Mouse (Mus musculus): ENCODE results near the gene Ppl. TPM values are rescaled to one million over a fixed set of nuclear protein-coding genes. Genes with fewer than 3 reads are reported as not detected.

The Ppl gene
- polyA plus RNA-seq, 1 experiment from 2014 or later: 0.08 TPM

GRCm38 (mm10) chr16:5153299-5154026, 21.2 kb upstream of the Ppl start:
- H3K4me1 ChIP-seq (ENCODE audit: control insufficient read depth, insufficient read depth, low read length): peaks cover 5% of the 10 kb centered on the region; the same call in 1 of the 2 replicates
- H3K9me3 ChIP-seq (replicated peaks; ENCODE audit: control insufficient read depth, low read length): no peaks in the 10 kb centered on the region
- H3K27ac ChIP-seq (ENCODE audit: low read depth, low read length): no peak overlapping the region
- H3K36me3 ChIP-seq (ENCODE audit: control insufficient read depth, insufficient read depth, low read length): no peaks in the 10 kb centered on the region
- no peak overlapping the region for H3K4me2 ChIP-seq (ENCODE audit: low read length)
- no peak overlapping the region for H3K9ac ChIP-seq (ENCODE audit: low read length)
- DNase-seq (ENCODE audit: low spot score) (peak; percentile 46), ATAC-seq (no peak)
- H3K4me3 ChIP-seq (ENCODE audit: low read depth, low read length): no peak overlapping the region
- no peaks in the 10 kb centered on the region for H3K27me3 ChIP-seq (replicated peaks; ENCODE audit: control insufficient read depth, insufficient read depth, low read length)
- 8% methylated on average over 6 of the region's 6 CpGs for WGBS

- Histone ChIP-seq H3K27me3 (replicated peaks; ENCODE audit: control insufficient read depth, insufficient read depth, low read length) (no peaks in the 10 kb centered on the region), H3K36me3 (ENCODE audit: control insufficient read depth, insufficient read depth, low read length) (no peaks in the 10 kb centered on the region), H3K4me1 (ENCODE audit: control insufficient read depth, insufficient read depth, low read length) (peaks cover 5% of the 10 kb centered on the region; the same call in 1 of the 2 replicates), H3K9ac (ENCODE audit: low read length) (no peak overlapping the region), H3K4me3 (ENCODE audit: low read depth, low read length) (no peak overlapping the region), H3K9me3 (replicated peaks; ENCODE audit: control insufficient read depth, low read length) (no peaks in the 10 kb centered on the region), H3K4me2 (ENCODE audit: low read length) (no peak overlapping the region), H3K27ac (ENCODE audit: low read depth, low read length) (no peak overlapping the region)
- no peak for DNase-seq (ENCODE audit: low spot score)
- no peak for ATAC-seq
- 71% methylated on average over 10 of the region's 10 CpGs for WGBS
Measured at GRCm38 (mm10) chr16:5150544-5150943, 18.3 kb upstream of the Ppl start.

DNA sequence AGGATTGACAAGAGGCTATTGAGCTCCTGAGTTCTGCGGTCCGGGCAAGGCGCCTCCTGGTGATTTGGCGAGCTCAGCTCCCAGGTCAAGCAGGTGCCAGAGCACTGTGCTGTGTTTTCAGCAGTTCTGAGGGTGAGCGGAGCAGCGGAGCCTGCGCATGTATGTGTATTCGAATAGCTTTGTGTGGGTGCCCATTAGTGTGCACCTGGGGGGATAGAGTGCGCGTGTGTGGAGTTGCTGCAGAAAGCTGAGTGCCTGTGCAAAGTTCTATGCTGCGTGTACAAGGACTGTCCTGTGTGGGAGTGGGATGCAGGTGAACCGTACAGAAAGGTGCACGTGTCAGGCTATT, 14.8 kb upstream of the Ppl start, which contains the start of gene Sec14l5:
Sec14l5 (plus strand) TSS at position 73 of the 349 bp plus-strand sequence.
- ATAC-seq: peak; percentile 55
- Histone ChIP-seq H3K9me3 (replicated peaks; ENCODE audit: control insufficient read depth, low read length) (no peaks in the 10 kb centered on the region), H3K36me3 (ENCODE audit: control insufficient read depth, insufficient read depth, low read length) (no peaks in the 10 kb centered on the region), H3K4me3 (ENCODE audit: low read depth, low read length) (peak within 1 kb of the TSS; percentile 23), H3K4me1 (ENCODE audit: control insufficient read depth, insufficient read depth, low read length) (no peaks in the 10 kb centered on the region), H3K27me3 (replicated peaks; ENCODE audit: control insufficient read depth, insufficient read depth, low read length) (no peaks in the 10 kb centered on the region), H3K4me2 (ENCODE audit: low read length) (peak within 1 kb of the TSS; percentile 50), H3K27ac (ENCODE audit: low read depth, low read length) (no peak within 1 kb of the TSS), H3K9ac (ENCODE audit: low read length) (peak within 1 kb of the TSS; percentile 46; the same call in 1 of the 2 replicates)
- no peak for DNase-seq (ENCODE audit: low spot score)
- 10% methylated on average over 13 of the region's 13 CpGs for WGBS

DNA sequence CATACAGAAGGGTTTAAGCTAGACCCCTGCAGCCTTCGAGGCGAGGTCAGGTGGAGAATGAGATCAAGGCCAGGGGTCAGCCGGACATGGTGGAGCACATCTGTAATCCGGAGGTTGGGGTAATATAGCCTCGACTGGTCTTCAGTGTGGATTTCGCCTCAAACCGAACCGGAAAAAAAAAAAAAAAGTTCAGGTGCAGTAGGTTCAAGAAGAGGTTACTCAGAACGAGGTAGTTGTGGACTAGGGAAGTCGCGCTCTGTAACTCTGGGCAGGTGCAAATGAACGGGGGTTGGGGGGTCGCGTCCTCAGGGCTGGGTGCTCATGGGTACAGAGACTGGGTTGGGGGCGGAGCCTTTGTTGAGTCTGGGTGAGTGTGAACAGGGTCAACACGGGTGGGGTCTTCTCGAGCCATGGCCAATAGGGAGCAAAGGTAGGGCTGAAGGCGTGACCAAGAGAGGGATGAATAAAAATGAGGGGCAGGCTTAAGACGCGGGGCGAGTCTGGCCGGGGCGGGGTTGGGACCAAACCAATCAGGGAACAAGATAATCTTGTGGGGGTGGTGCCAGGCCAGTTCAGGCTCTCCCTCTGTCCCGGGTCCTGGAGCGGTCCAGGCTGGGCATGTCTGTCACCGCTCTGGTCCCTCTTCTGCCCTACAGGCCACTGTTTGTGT, 14.3 kb upstream of the Ppl start:
- DNase-seq (ENCODE audit: low spot score) (peak; percentile 69), ATAC-seq (peak; percentile 78)
- Histone ChIP-seq H3K27me3 (replicated peaks; ENCODE audit: control insufficient read depth, insufficient read depth, low read length) (no peaks in the 10 kb centered on the region), H3K27ac (ENCODE audit: low read depth, low read length) (no peak overlapping the region), H3K9me3 (replicated peaks; ENCODE audit: control insufficient read depth, low read length) (no peaks in the 10 kb centered on the region), H3K4me1 (ENCODE audit: control insufficient read depth, insufficient read depth, low read length) (no peaks in the 10 kb centered on the region), H3K9ac (ENCODE audit: low read length) (peak overlapping the region; percentile 46; the same call in 1 of the 2 replicates), H3K4me3 (ENCODE audit: low read depth, low read length) (peak overlapping the region; percentile 23), H3K36me3 (ENCODE audit: control insufficient read depth, insufficient read depth, low read length) (no peaks in the 10 kb centered on the region), H3K4me2 (ENCODE audit: low read length) (peak overlapping the region; percentile 50)
- 2% methylated on average over 26 of the region's 26 CpGs for WGBS

GRCm38 (mm10) chr16:5145570-5145969, 13.3 kb upstream of the Ppl start:
- Histone ChIP-seq H3K4me1 (ENCODE audit: control insufficient read depth, insufficient read depth, low read length) (no peaks in the 10 kb centered on the region), H3K27me3 (replicated peaks; ENCODE audit: control insufficient read depth, insufficient read depth, low read length) (no peaks in the 10 kb centered on the region), H3K9me3 (replicated peaks; ENCODE audit: control insufficient read depth, low read length) (no peaks in the 10 kb centered on the region), H3K4me3 (ENCODE audit: low read depth, low read length) (no peak overlapping the region), H3K9ac (ENCODE audit: low read length) (no peak overlapping the region), H3K27ac (ENCODE audit: low read depth, low read length) (no peak overlapping the region), H3K4me2 (ENCODE audit: low read length) (peak overlapping the region; percentile 26; the same call in 1 of the 2 replicates), H3K36me3 (ENCODE audit: control insufficient read depth, insufficient read depth, low read length) (no peaks in the 10 kb centered on the region)
- ATAC-seq (peak; percentile 73), DNase-seq (ENCODE audit: low spot score) (peak; percentile 96)
- WGBS: 1% methylated on average over 7 of the region's 7 CpGs

GRCm38 (mm10) chr16:5139741-5140140, 7.5 kb upstream of the Ppl start:
- DNase-seq (ENCODE audit: low spot score) (no peak), ATAC-seq (no peak)
- no peaks in the 10 kb centered on the region for H3K27me3 ChIP-seq (replicated peaks; ENCODE audit: control insufficient read depth, insufficient read depth, low read length)
- no peak overlapping the region for H3K4me2 ChIP-seq (ENCODE audit: low read length)
- 54% methylated on average over 4 of the region's 4 CpGs for WGBS
- no peak overlapping the region for H3K4me3 ChIP-seq (ENCODE audit: low read depth, low read length)
- no peak overlapping the region for H3K27ac ChIP-seq (ENCODE audit: low read depth, low read length)
- H3K4me1 ChIP-seq (ENCODE audit: control insufficient read depth, insufficient read depth, low read length): no peaks in the 10 kb centered on the region
- no peaks in the 10 kb centered on the region for H3K9me3 ChIP-seq (replicated peaks; ENCODE audit: control insufficient read depth, low read length)
- no peak overlapping the region for H3K9ac ChIP-seq (ENCODE audit: low read length)
- H3K36me3 ChIP-seq (ENCODE audit: control insufficient read depth, insufficient read depth, low read length): no peaks in the 10 kb centered on the region

- Histone ChIP-seq H3K9me3 (replicated peaks; ENCODE audit: control insufficient read depth, low read length) (no peaks in the 10 kb centered on the region), H3K4me3 (ENCODE audit: low read depth, low read length) (no peak overlapping the region), H3K27me3 (replicated peaks; ENCODE audit: control insufficient read depth, insufficient read depth, low read length) (peaks cover 15% of the 10 kb centered on the region), H3K27ac (ENCODE audit: low read depth, low read length) (no peak overlapping the region), H3K36me3 (ENCODE audit: control insufficient read depth, insufficient read depth, low read length) (no peaks in the 10 kb centered on the region), H3K9ac (ENCODE audit: low read length) (no peak overlapping the region), H3K4me2 (ENCODE audit: low read length) (no peak overlapping the region), H3K4me1 (ENCODE audit: control insufficient read depth, insufficient read depth, low read length) (no peaks in the 10 kb centered on the region)
- DNase-seq (ENCODE audit: low spot score) (no peak), ATAC-seq (no peak)
- 87% methylated on average over 12 of the region's 12 CpGs for WGBS
Measured at GRCm38 (mm10) chr16:5137006-5137540, 4.9 kb upstream of the Ppl start.

DNA sequence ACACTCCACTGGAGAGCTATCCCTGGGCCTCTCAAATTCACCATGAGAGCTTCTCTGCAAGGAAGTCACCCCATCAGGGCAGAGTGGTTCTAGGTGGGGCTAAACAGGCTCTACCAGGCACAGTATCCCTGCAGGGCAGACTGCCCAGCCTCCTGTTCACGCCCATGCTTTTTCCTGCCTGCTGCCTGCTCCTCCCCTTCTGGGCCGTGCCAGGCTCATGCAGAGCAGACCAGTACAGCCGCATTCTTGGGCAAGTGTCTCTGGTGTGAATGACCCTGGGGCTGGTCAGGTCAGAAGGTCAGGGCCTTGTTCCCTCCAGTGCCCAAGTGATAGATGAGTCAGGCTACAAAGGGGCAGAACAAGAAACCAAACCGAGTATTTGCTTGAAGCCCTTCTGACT, 4.3 kb upstream of the Ppl start:
- WGBS: 35% methylated on average over 4 of the region's 4 CpGs
- Histone ChIP-seq H3K4me2 (ENCODE audit: low read length) (no peak overlapping the region), H3K27ac (ENCODE audit: low read depth, low read length) (no peak overlapping the region), H3K36me3 (ENCODE audit: control insufficient read depth, insufficient read depth, low read length) (no peaks in the 10 kb centered on the region), H3K27me3 (replicated peaks; ENCODE audit: control insufficient read depth, insufficient read depth, low read length) (peaks cover 21% of the 10 kb centered on the region), H3K4me1 (ENCODE audit: control insufficient read depth, insufficient read depth, low read length) (no peaks in the 10 kb centered on the region), H3K9me3 (replicated peaks; ENCODE audit: control insufficient read depth, low read length) (no peaks in the 10 kb centered on the region), H3K4me3 (ENCODE audit: low read depth, low read length) (no peak overlapping the region), H3K9ac (ENCODE audit: low read length) (no peak overlapping the region)
- DNase-seq (ENCODE audit: low spot score): no peak
- ATAC-seq: no peak
